Mouse (Mus musculus): ENCODE measurements around the gene Dock2. TPM values are rescaled to one million over a fixed set of nuclear protein-coding genes. Genes with fewer than 3 reads are reported as not detected.
"Not testable (repeated sequence)": the region's sequence is repeated elsewhere in the genome, so short reads cannot be mapped to it uniquely, and the experiment has no call there.

Dock2 gene
- total RNA-seq, 1 experiment from 2014 or later: 4.3 TPM

- DNase-seq: no peak
Measured at GRCm38 (mm10) chr11:34284124-34284808, 499.4 kb downstream of the Dock2 start.

- DNase-seq: no peak
Measured at GRCm38 (mm10) chr11:34277047-34277445, 506.6 kb downstream of the Dock2 start.

- peak; percentile 6 for DNase-seq
Measured at GRCm38 (mm10) chr11:34276363-34277046, 507.2 kb downstream of the Dock2 start.

GRCm38 (mm10) chr11:34275941-34276340 lies 507.8 kb downstream of the Dock2 start:
- DNase-seq: peak; percentile 46

- no peak for DNase-seq
Measured at GRCm38 (mm10) chr11:34272016-34272415, 511.7 kb downstream of the Dock2 start.

GRCm38 (mm10) chr11:34264099-34264498 lies 519.6 kb downstream of the Dock2 start:
- DNase-seq: no peak

- DNase-seq: no peak
Measured at GRCm38 (mm10) chr11:34258849-34259469, 524.7 kb downstream of the Dock2 start.

- no peak for DNase-seq
Measured at GRCm38 (mm10) chr11:34257548-34258189, 526.0 kb downstream of the Dock2 start.

- no peak for DNase-seq
Measured at GRCm38 (mm10) chr11:34242979-34243378, 540.7 kb downstream of the Dock2 start.

- no peak for DNase-seq
Measured at GRCm38 (mm10) chr11:34240252-34240651, 543.4 kb downstream of the Dock2 start.

GRCm38 (mm10) chr11:34239691-34240090 lies 544.0 kb downstream of the Dock2 start:
- DNase-seq: peak; percentile 50

GRCm38 (mm10) chr11:34236885-34237284 lies 546.8 kb downstream of the Dock2 start:
- DNase-seq: no peak

GRCm38 (mm10) chr11:34236091-34236759 lies 547.5 kb downstream of the Dock2 start:
- peak; percentile 73 for DNase-seq

GRCm38 (mm10) chr11:34228758-34229364 lies 554.8 kb downstream of the Dock2 start:
- peak; percentile 74 for DNase-seq

- no peak for DNase-seq
Measured at GRCm38 (mm10) chr11:34227180-34227579, 556.5 kb downstream of the Dock2 start.

GRCm38 (mm10) chr11:34220596-34220995 lies 563.1 kb downstream of the Dock2 start:
- DNase-seq: not testable (repeated sequence)

GRCm38 (mm10) chr11:34212853-34213252 lies 570.8 kb downstream of the Dock2 start:
- peak; percentile 65 for DNase-seq

GRCm38 (mm10) chr11:34207989-34208388 lies 575.7 kb downstream of the Dock2 start, which contains the start of gene Foxi1:
Gene Foxi1, minus strand, starts transcription at chr11:34208089.
- DNase-seq: no peak

- DNase-seq: no peak
Measured at GRCm38 (mm10) chr11:34202769-34203168, 580.9 kb downstream of the Dock2 start.

GRCm38 (mm10) chr11:34195142-34195541 lies 588.5 kb downstream of the Dock2 start:
- no peak for DNase-seq

GRCm38 (mm10) chr11:34194158-34194941 lies 589.3 kb downstream of the Dock2 start:
- no peak for DNase-seq
